Mouse (Mus musculus) bone marrow macrophage, adult 2 months (primary cell): Measurements from ENCODE around the gene Ggcx.

Experiments used
- CTCF ChIP-seq: IDR thresholded peaks from 2 replicates; pipeline ENCODE4 v1.5.1; 2012; ENCODE audit warnings: low read depth, mild to moderate bottlenecking, low read length, moderate library complexity
- POLR2A ChIP-seq: IDR thresholded peaks from 2 replicates; pipeline ENCODE4 v1.6.1; 2012; ENCODE audit warnings: mild to moderate bottlenecking, low read depth, low read length, borderline replicate concordance

GRCm38 (mm10) chr6:72438862-72439354 is 24.8 kb downstream of the Ggcx start:
- TF ChIP-seq POLR2A (no peak), CTCF (no peak)
